Mouse (Mus musculus) stomach, postnatal 0 days (tissue): Measurements from ENCODE around the gene Grin2d.

Experiments used
- CTCF ChIP-seq: IDR thresholded peaks from 2 replicates; pipeline ENCODE4 v1.5.1; 2016; ENCODE audit warnings: antibody characterized with exemption, low read depth, mild to moderate bottlenecking, moderate library complexity
- EP300 ChIP-seq: optimal IDR thresholded peaks from 2 replicates; pipeline ENCODE3; 2016; ENCODE audit warnings: antibody characterized with exemption

- TF ChIP-seq CTCF = no peak
- no peak for TF ChIP-seq EP300
Observed at GRCm38 (mm10) chr7:45794971-45795370, 83.2 kb downstream of the Grin2d start.
